Mouse (Mus musculus): ENCODE measurements at regions not wholly inside any gene's neighbourhood (a gene's known extent, or its start where the extent isn't known, plus 50 kb on each side); places are given as distances from the start of the nearest gene placed in this dataset.

DNA sequence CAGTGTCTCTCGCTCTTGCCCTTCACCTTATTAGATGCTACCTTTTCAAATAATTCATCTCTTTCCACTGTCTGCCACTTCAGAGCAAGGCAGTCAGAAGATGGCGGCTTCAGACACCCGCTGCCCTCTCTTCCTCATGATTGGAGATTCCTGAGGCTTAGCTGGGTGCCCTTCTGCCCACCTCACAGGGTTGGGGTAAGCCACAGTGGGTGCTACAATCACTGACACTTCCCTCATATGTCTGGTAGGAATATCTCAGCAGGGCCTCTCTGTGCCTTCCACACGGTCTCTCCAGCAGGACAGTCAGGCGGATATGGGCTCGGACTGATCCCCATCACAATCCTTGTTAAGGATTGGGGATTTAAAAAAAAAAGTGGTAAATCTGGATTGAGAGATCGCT lies 53.2 kb upstream of the Rpl36-ps4 start:
- in situ Hi-C loops (cut with MboI, MseI): no loop called here

DNA sequence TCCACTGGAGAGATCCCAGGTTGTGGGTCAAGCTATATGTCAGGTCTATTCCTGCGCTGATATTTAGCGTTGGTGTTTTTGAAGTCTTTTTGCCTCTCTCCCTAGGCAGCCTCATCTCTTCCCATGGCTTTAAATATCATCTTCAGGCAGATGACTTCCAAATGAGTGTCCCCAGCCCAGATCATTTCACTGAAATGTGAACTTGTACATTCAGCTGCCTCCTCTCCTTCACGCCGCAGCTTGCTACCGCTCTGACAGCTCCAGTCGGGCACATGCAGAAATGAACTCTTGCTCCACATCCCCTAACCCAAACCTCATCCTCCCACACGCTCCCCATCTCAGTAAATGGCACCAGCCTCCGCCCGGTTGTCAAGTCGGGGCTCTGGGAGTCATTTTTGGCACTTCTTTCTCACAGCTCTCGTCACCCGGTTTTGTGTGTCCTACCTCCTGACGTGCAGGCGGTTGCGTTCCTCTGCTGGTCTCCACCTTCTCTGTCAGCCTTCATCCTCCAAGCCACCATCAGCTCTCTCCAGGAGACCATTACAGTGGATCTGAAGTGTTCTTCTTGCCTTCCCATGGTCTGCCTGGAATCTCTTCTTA lies 54.0 kb upstream of the Rpl36-ps4 start:
- in situ Hi-C loops (cut with MboI, MseI): no loop called here

- in situ Hi-C loops (cut with MboI, MseI): no loop called here
These were observed 54.6 kb upstream of the Rpl36-ps4 start for GRCm38 (mm10) chr17:87866165-87866564.

GRCm38 (mm10) chr17:87865439-87865838 lies 55.3 kb upstream of the Rpl36-ps4 start:
- in situ Hi-C loops (cut with MboI, MseI): no loop called here

GRCm38 (mm10) chr17:87864842-87865241 lies 55.9 kb upstream of the Rpl36-ps4 start:
- in situ Hi-C loops (cut with MboI, MseI): no loop called here

GRCm38 (mm10) chr17:87861587-87861986 lies 59.2 kb upstream of the Rpl36-ps4 start:
- in situ Hi-C loops (cut with MboI, MseI): no loop called here

DNA sequence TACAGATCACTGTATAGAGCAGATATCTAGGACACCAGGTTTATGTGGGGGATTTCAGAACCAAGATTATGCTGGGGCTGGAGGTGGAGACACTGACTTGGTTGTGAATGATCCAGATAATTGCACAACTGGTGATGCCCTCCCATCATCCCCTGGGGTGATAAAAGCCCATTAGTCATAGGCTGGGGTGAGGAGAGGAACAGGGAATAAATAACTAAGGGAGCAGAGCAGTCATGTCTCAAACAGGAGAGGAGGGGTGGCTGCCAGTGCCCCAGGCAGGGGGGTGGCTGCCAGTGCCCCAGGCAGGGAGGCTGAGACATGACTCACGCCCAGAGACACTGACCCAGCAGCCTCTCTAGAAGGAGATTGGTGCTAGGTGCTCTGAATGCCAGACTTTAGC lies 53.7 kb upstream of the Kcnk12 start:
- in situ Hi-C loops (cut with MboI, MseI): no loop called here

DNA sequence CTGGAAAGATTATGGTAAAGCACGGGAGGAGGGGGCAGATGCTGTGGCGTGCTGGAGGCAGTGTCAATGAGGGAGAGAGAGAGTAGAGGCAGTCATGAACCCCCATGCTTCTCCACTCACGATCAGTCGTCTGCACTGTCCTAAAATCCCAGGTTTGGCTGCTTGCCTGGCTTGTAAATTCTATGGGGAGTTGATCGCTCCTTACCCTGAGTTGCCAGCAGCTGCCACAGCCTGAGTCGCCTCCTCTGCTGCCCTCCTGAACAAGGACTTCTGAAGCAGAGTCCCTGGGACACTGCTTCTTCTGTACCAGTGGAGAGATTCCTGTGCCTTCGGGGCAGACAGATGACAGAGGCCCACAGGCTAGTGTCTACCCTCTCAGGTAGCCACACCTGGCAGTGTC lies 52.1 kb upstream of the Kcnk12 start:
- in situ Hi-C loops (cut with MboI, MseI): loop anchor here (25.0 kb wide), 1 partner anchor 1163 kb away; no protein-coding TSS in a partner anchor

- in situ Hi-C loops (cut with MboI, MseI): loop anchor here (25.0 kb wide), 1 partner anchor 1162 kb away; no protein-coding TSS in a partner anchor
These were observed 51.6 kb upstream of the Kcnk12 start for GRCm38 (mm10) chr17:87849421-87849820.

DNA sequence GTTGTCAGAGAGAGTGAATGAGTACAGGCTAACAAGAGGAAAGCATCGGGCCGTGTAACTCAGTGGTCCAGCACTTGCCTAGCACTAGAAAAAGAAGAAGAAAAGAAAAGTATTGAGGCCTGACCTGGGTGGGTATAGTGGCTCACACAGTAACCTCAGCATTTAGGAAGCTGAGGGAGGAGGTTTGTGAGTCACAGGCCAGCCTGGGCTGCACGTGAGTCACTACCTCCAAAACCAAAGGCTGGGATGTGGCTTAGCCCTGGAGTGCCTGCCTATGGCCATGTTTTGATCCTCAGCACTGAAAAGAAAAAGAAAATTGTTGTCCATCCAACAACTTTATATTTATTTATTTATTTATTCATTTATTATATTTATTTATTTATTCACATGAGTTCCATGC lies 51.2 kb upstream of the Kcnk12 start:
- in situ Hi-C loops (cut with MboI, MseI): loop anchor here (25.0 kb wide), 1 partner anchor 1162 kb away; no protein-coding TSS in a partner anchor
